Mouse (Mus musculus): Measurements from ENCODE around the gene Zfyve19.

Gene Zfyve19

GRCm38 (mm10) chr2:119250377-119250776 is 42.0 kb downstream of the Zfyve19 start:
- DNase-seq (ENCODE audit: inconsistent age in 2 of 2, low spot score in 1 of 2), result no peak

GRCm38 (mm10) chr2:119250826-119251478 is 42.5 kb downstream of the Zfyve19 start:
- peak; percentile 84 to 95 for DNase-seq (ENCODE audit: inconsistent age in 2 of 2, low spot score in 1 of 2)

GRCm38 (mm10) chr2:119254976-119255375 is 46.6 kb downstream of the Zfyve19 start:
- no peak for DNase-seq (ENCODE audit: inconsistent age in 2 of 2, low spot score in 1 of 2)

GRCm38 (mm10) chr2:119260518-119260917 is 52.1 kb downstream of the Zfyve19 start:
- DNase-seq (ENCODE audit: inconsistent age in 2 of 2, low spot score in 1 of 2), result no peak

GRCm38 (mm10) chr2:119261326-119261725 is 52.9 kb downstream of the Zfyve19 start:
- no peak for DNase-seq (ENCODE audit: inconsistent age in 2 of 2, low spot score in 1 of 2)

- DNase-seq (ENCODE audit: inconsistent age in 2 of 2, low spot score in 1 of 2), result peak; percentile 94 to 96
Observed at GRCm38 (mm10) chr2:119262978-119263377, 54.6 kb downstream of the Zfyve19 start.

- DNase-seq (ENCODE audit: inconsistent age in 2 of 2, low spot score in 1 of 2), result peak in 1 of 2 experiments; percentile 55
Observed at GRCm38 (mm10) chr2:119263813-119264212, 55.4 kb downstream of the Zfyve19 start.

Data from adrenal gland, adult (tissue).